Mouse (Mus musculus) megakaryocyte, embryonic 14.5 days (primary cell): ENCODE data around the gene Vps53.

Experiments used
- FLI1 ChIP-seq: IDR thresholded peaks from 2 replicates; pipeline ENCODE4 v1.6.1; 2012; ENCODE audit warnings: low read length, inconsistent platforms, mixed read lengths
- GATA1 ChIP-seq: IDR thresholded peaks from 3 replicates; pipeline ENCODE4 v1.6.1; 2012; ENCODE audit warnings: mixed read lengths, low read length, inconsistent platforms, borderline replicate concordance

- TF ChIP-seq GATA1 = no peak
- TF ChIP-seq FLI1 = no peak
Observed at GRCm38 (mm10) chr11:76160251-76160650, 19.2 kb downstream of the Vps53 start.
